Mouse (Mus musculus) skeletal muscle tissue, adult 2 months (tissue): ENCODE results near the gene 1700034I23Rik.
A peak's percentile ranks its signal among the peaks of the same experiment; 100 is the strongest.
"Not testable (repeated sequence)": the region's sequence is repeated elsewhere in the genome, so short reads cannot be mapped to it uniquely, and the experiment has no call there.

Experiments
- DNase-seq: peaks from one replicate; pipeline ENCODE4 v3.0.0-alpha.2; 2012; ENCODE audit warnings: low read depth, low spot score

Gene 1700034I23Rik

GRCm38 (mm10) chr3:40902443-40902842, at the start of gene 1700034I23Rik:
TSS of gene 1700034I23Rik (minus strand) at chr3:40902543.
- DNase-seq: not testable (repeated sequence)

DNA sequence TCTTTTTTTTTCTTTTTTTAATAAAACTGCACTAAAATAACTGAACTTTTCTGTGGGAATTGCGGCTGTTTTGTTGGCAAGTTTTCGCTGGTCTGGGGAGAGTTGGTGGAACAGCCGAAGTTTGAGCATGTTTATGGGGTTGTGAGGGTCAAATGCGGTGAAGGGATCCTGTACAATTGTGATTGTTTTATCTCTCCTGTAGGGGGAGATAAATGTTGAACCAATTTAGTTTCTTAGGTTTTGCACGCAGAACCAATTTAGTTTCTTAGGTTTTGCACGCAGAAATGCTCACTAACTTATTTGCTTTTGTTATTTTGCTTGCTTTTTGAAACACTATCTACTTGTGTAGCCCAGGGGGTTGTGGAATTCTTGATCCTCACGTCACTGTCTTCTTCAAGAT, 49.0 kb upstream of the 1700034I23Rik start:
- no peak for DNase-seq

GRCm38 (mm10) chr3:40950601-40951201, 48.4 kb upstream of the 1700034I23Rik start:
- DNase-seq: peak; percentile 81

DNA sequence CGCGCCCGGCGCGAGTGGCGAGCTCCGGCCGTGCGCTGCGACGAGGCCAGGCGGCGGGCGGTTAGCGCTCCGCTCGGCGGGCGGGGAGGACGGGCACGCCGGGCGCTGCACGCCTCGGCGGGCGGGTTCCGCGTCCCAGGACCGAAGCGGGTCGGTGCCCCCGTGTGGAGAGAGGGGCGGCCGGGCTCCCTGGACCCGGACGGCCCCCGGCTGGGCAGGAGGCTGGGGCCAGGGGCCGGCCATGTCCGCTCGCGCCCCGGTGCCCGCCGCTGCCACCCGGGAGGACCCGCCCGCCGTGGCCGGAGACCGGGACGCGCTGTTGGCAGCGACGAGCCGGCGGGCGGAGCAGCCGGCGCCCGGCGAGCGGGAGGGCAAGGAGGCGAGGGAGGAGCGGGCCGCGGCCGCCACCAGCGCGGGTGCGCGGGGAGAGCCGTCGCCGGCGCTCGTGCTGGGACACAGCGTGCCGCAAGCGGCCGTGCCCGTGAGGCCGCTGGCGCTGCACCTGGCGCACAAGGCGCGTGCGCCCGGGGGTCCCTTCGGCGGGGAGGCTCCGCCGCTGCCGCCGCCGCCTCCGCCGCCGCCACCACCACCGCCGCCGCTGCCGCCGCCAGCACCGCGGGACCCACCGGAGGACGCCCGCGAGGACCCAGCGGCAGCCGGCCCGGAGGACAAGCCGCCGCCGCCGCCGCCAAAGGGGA, 47.7 kb upstream of the 1700034I23Rik start:
- peak; percentile 27 for DNase-seq

- DNase-seq: peak; percentile 97
Measured at GRCm38 (mm10) chr3:40949170-40949902, 47.0 kb upstream of the 1700034I23Rik start, which contains the start of gene Larp1b. TSS of gene Larp1b (plus strand) at chr3:40949828.

DNA sequence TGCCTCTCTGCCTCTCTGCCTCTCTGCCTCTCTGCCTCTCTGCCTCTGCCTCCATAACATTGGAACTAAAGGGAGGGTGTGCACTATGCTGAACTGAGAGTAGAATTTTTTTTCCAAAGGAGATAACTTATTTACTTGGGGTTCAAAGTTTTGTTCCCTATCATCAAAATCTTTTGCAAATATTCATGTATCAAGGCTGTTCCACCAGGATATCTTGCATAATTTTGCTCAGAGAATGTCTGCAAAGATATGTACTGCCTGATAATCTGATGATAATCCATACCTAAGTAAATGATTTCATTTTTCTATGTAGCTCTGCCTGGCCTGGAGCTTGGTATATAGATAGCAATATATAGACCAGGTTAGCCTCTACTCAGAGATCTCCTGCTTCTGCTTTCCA, 36.7 kb upstream of the 1700034I23Rik start:
- no peak for DNase-seq

DNA sequence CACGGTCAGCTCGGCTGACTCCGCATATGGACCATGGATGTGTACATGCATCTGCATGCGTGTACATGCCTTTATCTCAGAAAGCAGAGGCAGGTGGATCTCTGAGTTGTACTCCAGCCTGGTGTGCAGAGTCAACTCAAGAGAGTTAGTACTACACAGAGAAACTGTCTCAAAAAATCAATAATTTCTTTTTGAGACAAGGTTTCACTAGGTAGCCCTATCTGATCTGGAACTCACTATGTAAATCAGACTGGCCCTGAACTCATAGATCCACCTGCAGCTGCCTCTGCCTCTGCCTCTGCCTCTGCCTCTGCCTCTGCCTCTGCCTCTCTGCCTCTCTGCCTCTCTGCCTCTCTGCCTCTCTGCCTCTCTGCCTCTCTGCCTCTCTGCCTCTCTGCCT, 36.2 kb upstream of the 1700034I23Rik start:
- no peak for DNase-seq

DNA sequence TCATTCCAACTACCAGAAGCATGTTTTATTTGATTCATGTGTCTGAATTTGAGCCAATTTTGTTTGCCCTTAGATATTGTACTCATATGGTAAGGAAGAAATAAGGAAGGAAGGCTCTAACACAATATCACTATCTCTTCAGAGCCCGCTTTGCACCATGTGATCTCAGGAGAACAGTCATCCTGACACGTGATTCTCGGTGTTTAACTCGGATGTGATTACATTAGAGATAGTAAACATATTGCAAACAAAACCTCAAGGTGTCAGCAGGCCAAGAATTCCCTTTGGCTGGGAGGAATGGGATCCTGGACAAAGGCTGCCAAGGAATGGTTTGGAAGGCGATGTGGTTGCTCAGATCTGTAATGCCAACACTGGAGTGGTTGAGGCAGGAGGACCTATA, 35.8 kb upstream of the 1700034I23Rik start:
- DNase-seq: no peak

- DNase-seq: peak; percentile 14
Measured at GRCm38 (mm10) chr3:40894336-40894735, 8.0 kb downstream of the 1700034I23Rik start.

- DNase-seq: peak; percentile 100
Measured at GRCm38 (mm10) chr3:40893816-40894258, 8.5 kb downstream of the 1700034I23Rik start.

GRCm38 (mm10) chr3:40853123-40853738, 49.1 kb downstream of the 1700034I23Rik start:
- DNase-seq: not testable (repeated sequence)
